Mouse (Mus musculus): ENCODE results near the gene Popdc3. TPM values are rescaled to one million over a fixed set of nuclear protein-coding genes. Genes with fewer than 3 reads are reported as not detected.

The Popdc3 gene
- total and polyA plus RNA-seq, 3 experiments = not detected

GRCm38 (mm10) chr10:45204582-45204981, 26.7 kb downstream of the Popdc3 start:
- no peak for DNase-seq (ENCODE audit: low read depth, low spot score)
- Histone ChIP-seq H3K4me1 (ENCODE audit: control insufficient read depth in 1 of 2, insufficient read depth in 2 of 2, low read length in 2 of 2) (no peaks in the 10 kb centered on the region), H3K27me3 (ENCODE audit: control insufficient read depth in 1 of 2, insufficient read depth in 2 of 2, low read length in 2 of 2) (no peaks in the 10 kb centered on the region), H3K27ac (ENCODE audit: control insufficient read depth, low read depth, low read length) (no peak overlapping the region), H3K9me3 (replicated peaks; ENCODE audit: insufficient read depth, low read length) (no peaks in the 10 kb centered on the region), H3K4me3 (ENCODE audit: control insufficient read depth in 1 of 2, insufficient read depth in 1 of 2, low read depth in 2 of 2, low read length in 2 of 2) (no peak overlapping the region), H3K79me2 (ENCODE audit: control insufficient read depth, insufficient read depth, low read length, poor library complexity) (no peaks in the 10 kb centered on the region), H3K36me3 (ENCODE audit: control insufficient read depth in 1 of 2, insufficient read depth in 2 of 2, low read length in 2 of 2) (no peaks in the 10 kb centered on the region), H3K9ac (ENCODE audit: control insufficient read depth, low read depth, low read length, poor library complexity, severe bottlenecking) (no peak overlapping the region)
- TF ChIP-seq TCF12 (IDR thresholded peaks at IDR 0.05; ENCODE audit: low read depth, low read length) (no peak), ETS1 (IDR thresholded peaks at IDR 0.05; ENCODE audit: low read depth, low read length) (no peak), MYC (IDR thresholded peaks at IDR 0.05; ENCODE audit: low read depth, low read length) (no peak), NRF1 (IDR thresholded peaks at IDR 0.05; ENCODE audit: insufficient read depth, low read depth, low read length, poor library complexity, severe bottlenecking) (no peak), CHD1 (IDR thresholded peaks at IDR 0.05; ENCODE audit: low read depth, low read length) (no peak), MEF2A (IDR thresholded peaks at IDR 0.05; ENCODE audit: extremely low read depth, insufficient replicate concordance, low read depth, low read length, poor library complexity, severe bottlenecking) (no peak), TAL1 (IDR thresholded peaks at IDR 0.05; ENCODE audit: low read length) (no peak), MAFK (IDR thresholded peaks at IDR 0.05; ENCODE audit: borderline replicate concordance, low read depth, low read length) (no peak), POLR2AphosphoS5 (IDR thresholded peaks at IDR 0.05; ENCODE audit: borderline replicate concordance, low read depth, low read length) (no peak), GATA1 (IDR thresholded peaks at IDR 0.05; ENCODE audit: low read depth, low read length) (no peak), ZNF384 (IDR thresholded peaks at IDR 0.05; ENCODE audit: low read depth, low read length) (no peak), USF1 (IDR thresholded peaks at IDR 0.05; ENCODE audit: low read depth, low read length) (no peak), NELFE (IDR thresholded peaks at IDR 0.05; ENCODE audit: low read depth, low read length) (no peak), CHD2 (IDR thresholded peaks at IDR 0.05; ENCODE audit: low read length) (no peak), CTCF (IDR thresholded peaks at IDR 0.05 in 2 of 3, conservative IDR thresholded peaks at IDR 0.05 in 1 of 3; ENCODE audit: control insufficient read depth in 1 of 3, insufficient read depth in 1 of 3, low read depth in 2 of 3, low read length in 3 of 3, poor library complexity in 1 of 3, severe bottlenecking in 1 of 3) (no peak), ZMIZ1 (IDR thresholded peaks at IDR 0.05; ENCODE audit: low read depth, low read length) (no peak), ZKSCAN1 (IDR thresholded peaks at IDR 0.05; ENCODE audit: low read depth, low read length) (no peak), GABPA (IDR thresholded peaks at IDR 0.05; ENCODE audit: low read depth, low read length) (no peak), MYB (IDR thresholded peaks at IDR 0.05; ENCODE audit: low read depth, low read length) (no peak)

DNA sequence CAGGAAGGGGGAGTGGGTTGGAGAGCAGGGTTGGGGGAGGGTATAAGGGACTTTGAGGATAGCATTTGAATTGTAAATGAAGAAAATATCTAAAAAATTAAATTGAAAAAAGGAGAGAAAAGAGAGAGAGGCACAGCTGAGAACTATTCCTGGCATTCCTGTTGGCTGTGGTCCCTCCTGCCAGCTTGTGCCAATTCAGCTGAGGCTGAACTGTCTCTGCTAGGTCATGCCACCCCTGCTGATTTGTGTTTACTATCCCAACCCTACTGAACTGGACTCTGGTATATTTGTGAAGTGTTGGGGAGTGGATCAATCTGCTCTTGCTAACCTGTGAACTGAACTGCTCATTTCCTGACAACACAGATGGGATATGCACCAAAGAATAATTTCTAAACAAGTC, 32.3 kb downstream of the Popdc3 start:
- Histone ChIP-seq H3K27me3 (ENCODE audit: control insufficient read depth in 1 of 2, insufficient read depth in 2 of 2, low read length in 2 of 2) (no peaks in the 10 kb centered on the region), H3K9ac (ENCODE audit: control insufficient read depth, low read depth, low read length, poor library complexity, severe bottlenecking) (no peak overlapping the region), H3K4me1 (ENCODE audit: control insufficient read depth in 1 of 2, insufficient read depth in 2 of 2, low read length in 2 of 2) (no peaks in the 10 kb centered on the region), H3K27ac (ENCODE audit: control insufficient read depth, low read depth, low read length) (no peak overlapping the region), H3K9me3 (replicated peaks; ENCODE audit: insufficient read depth, low read length) (no peaks in the 10 kb centered on the region), H3K4me3 (ENCODE audit: control insufficient read depth in 1 of 2, insufficient read depth in 1 of 2, low read depth in 2 of 2, low read length in 2 of 2) (no peak overlapping the region), H3K79me2 (ENCODE audit: control insufficient read depth, insufficient read depth, low read length, poor library complexity) (no peaks in the 10 kb centered on the region), H3K36me3 (ENCODE audit: control insufficient read depth in 1 of 2, insufficient read depth in 2 of 2, low read length in 2 of 2) (no peaks in the 10 kb centered on the region)
- TF ChIP-seq E2F4 (IDR thresholded peaks at IDR 0.05; ENCODE audit: borderline replicate concordance, low read depth, low read length) (no peak), MAX (IDR thresholded peaks at IDR 0.05; ENCODE audit: low read length) (no peak), TBP (IDR thresholded peaks at IDR 0.05; ENCODE audit: low read depth, low read length) (no peak), KAT2A (conservative IDR thresholded peaks at IDR 0.05; ENCODE audit: low read depth, low read length) (no peak), ZMIZ1 (IDR thresholded peaks at IDR 0.05; ENCODE audit: low read depth, low read length) (no peak), EP300 (IDR thresholded peaks at IDR 0.05; ENCODE audit: low read depth in 1 of 2, low read length in 2 of 2) (no peak), HCFC1 (IDR thresholded peaks at IDR 0.05; ENCODE audit: low read depth, low read length) (no peak), RAD21 (IDR thresholded peaks at IDR 0.05; ENCODE audit: low read depth, low read length) (no peak), MEF2A (IDR thresholded peaks at IDR 0.05; ENCODE audit: extremely low read depth, insufficient replicate concordance, low read depth, low read length, poor library complexity, severe bottlenecking) (no peak), POLR2AphosphoS2 (IDR thresholded peaks at IDR 0.05; ENCODE audit: low read length) (no peak), SIN3A (IDR thresholded peaks at IDR 0.05; ENCODE audit: low read length) (no peak), ZKSCAN1 (IDR thresholded peaks at IDR 0.05; ENCODE audit: low read depth, low read length) (no peak), NELFE (IDR thresholded peaks at IDR 0.05; ENCODE audit: low read depth, low read length) (no peak), MAFK (IDR thresholded peaks at IDR 0.05; ENCODE audit: borderline replicate concordance, low read depth, low read length) (no peak), CHD1 (IDR thresholded peaks at IDR 0.05; ENCODE audit: low read depth, low read length) (no peak), BHLHE40 (IDR thresholded peaks at IDR 0.05; ENCODE audit: borderline replicate concordance, low read depth, low read length) (no peak), TCF12 (IDR thresholded peaks at IDR 0.05; ENCODE audit: low read depth, low read length) (no peak), UBTF (IDR thresholded peaks at IDR 0.05; ENCODE audit: borderline replicate concordance, insufficient read depth, low read depth, low read length) (no peak), MXI1 (IDR thresholded peaks at IDR 0.05; ENCODE audit: low read depth, low read length) (no peak)
- no peak for DNase-seq (ENCODE audit: low read depth, low spot score)

Measured in MEL (cell line).